Mouse (Mus musculus): ENCODE data around the gene 1700018G05Rik. TPM values are rescaled to one million over a fixed set of nuclear protein-coding genes. Genes with fewer than 3 reads are reported as not detected.

The 1700018G05Rik gene
- polyA plus RNA-seq, 1 experiment from 2014 or later, result not detected

Other genes starting within 250 kb of the 1700018G05Rik start
- gene Gm3880, start 241.4 kb upstream of the 1700018G05Rik start, polyA plus RNA-seq (2015; fragmentation: Nextera tagmentation; extraction: Ambion mirVana), result not detected in 2 replicates
- not detected in 2 replicates for gene Gm9112, start 220.7 kb upstream of the 1700018G05Rik start, polyA plus RNA-seq (2015; fragmentation: Nextera tagmentation; extraction: Ambion mirVana)
- gene Dmrtc1b, start 220.5 kb upstream of the 1700018G05Rik start, polyA plus RNA-seq (2015; fragmentation: Nextera tagmentation; extraction: Ambion mirVana), result not detected in 2 replicates
- gene Dmrtc1c1, start 125.4 kb upstream of the 1700018G05Rik start, polyA plus RNA-seq (2015; fragmentation: Nextera tagmentation; extraction: Ambion mirVana), result not detected in 2 replicates
- gene Dmrtc1c2, start 73.8 kb upstream of the 1700018G05Rik start, polyA plus RNA-seq (2015; fragmentation: Nextera tagmentation; extraction: Ambion mirVana), result not detected in 2 replicates
- gene 1700031F05Rik, start 60.4 kb upstream of the 1700018G05Rik start, polyA plus RNA-seq (2015; fragmentation: Nextera tagmentation; extraction: Ambion mirVana), result not detected in 2 replicates
- gene Dmrtc1a, start 19.7 kb upstream of the 1700018G05Rik start, polyA plus RNA-seq (2015; fragmentation: Nextera tagmentation; extraction: Ambion mirVana), result 1.1 and 2.0 TPM in 2 replicates
- not detected in 2 replicates for gene 1700011M02Rik, start 19.5 kb upstream of the 1700018G05Rik start, polyA plus RNA-seq (2015; fragmentation: Nextera tagmentation; extraction: Ambion mirVana)